Mouse (Mus musculus) c-Kit-positive CD71-positive TER-119-negative erythroid progenitor cells, embryonic 14.5 days (primary cell): ENCODE data around the gene Nrip3.

Experiments
- DNase-seq: peaks from one replicate; pipeline ENCODE4 v3.0.0-alpha.2; 2013; ENCODE audit warnings: low read depth

Nrip3 gene

DNA sequence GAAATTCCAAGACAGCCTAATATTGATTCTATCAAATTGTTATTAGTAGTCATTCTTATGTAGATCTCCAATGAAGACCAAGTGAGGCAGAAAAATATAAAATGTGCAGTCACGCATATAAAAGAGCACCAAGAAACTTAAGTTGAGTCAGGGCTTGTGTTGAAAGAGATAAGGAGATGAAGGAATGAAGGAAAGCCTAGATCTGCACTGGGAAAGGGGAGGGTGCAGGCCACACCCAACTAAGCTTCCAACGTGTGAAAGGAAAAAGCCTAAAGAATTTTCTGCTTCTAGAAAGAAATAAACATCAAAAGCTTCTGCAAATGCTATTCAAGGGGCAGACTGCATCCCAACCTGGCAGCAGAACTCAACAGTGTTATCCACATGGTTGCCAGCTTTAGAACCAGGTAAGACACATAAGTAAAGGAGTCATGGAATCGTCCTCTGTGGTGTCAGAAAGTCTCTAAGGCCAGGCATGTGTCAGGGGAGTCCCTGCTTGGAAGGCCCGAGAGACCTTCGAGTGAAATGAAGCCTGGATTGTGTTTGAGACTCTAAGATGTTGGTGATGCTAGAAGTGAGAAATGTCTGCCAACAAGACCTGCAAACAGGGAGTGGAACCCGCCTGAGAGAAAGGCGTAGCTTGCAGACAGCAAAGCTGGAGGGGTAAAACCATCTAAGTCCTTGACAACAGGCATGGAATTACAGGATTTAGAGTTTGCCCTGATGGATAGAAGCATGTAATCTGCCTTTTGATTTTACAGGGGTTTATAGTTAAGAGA is 14.1 kb downstream of the Nrip3 start:
- no peak for DNase-seq

DNA sequence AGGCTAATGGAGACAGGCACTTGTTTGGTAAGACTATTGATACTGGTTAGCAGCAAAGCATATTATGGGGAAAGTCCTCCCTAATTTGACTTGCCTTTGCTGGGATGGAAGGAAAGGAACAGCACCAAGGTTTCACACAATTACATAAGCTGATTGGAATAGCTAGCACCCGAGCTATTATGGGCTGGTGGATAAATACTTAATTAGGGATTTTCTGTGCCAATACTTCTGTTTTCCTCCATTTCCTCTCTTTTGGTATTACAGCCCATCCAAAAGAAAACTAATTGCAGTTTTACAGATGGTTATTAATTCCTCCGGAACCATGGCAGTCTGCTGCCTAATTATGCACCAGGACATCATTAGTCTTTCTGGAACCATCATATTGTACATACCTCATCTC is 17.8 kb downstream of the Nrip3 start:
- DNase-seq, result no peak

DNA sequence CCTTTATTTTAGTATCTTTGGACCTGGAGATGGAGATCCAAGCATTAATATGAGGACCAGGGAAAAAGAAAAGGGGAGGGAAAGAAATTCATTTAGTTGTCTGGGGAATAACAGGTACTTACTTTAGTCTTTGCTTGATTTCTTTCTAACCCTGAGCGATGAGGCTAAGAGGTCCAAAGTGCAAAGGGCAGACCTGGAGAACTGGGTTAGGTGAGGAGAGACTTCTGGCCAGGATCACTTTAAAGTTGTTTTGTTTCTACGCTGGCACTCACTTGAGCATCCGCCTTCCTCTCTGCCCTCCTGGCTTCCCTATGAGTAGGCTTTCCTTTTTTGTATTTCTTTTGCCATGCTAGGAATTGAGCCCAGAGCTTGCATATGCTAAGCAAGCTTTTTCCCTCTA is 25.5 kb downstream of the Nrip3 start:
- DNase-seq, result no peak

DNA sequence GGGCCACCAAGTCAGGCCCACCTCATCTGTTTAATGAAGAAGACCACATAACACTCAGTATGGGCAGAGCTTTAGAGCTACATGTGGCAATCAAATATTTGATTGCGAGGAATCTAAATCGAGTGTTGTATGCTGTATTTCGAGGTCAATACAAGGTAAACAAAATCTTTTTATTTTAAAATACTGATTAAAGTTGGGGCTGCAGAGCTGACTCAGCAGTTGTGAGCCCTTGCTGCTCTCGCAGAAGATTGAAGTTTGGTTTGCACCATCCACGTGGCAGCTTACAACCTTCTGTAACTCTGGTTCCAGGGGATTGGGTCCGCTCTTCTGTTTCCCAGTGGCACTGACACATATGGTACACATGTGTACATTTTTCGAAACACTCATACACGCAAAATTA is 27.8 kb downstream of the Nrip3 start:
- DNase-seq, result no peak

DNA sequence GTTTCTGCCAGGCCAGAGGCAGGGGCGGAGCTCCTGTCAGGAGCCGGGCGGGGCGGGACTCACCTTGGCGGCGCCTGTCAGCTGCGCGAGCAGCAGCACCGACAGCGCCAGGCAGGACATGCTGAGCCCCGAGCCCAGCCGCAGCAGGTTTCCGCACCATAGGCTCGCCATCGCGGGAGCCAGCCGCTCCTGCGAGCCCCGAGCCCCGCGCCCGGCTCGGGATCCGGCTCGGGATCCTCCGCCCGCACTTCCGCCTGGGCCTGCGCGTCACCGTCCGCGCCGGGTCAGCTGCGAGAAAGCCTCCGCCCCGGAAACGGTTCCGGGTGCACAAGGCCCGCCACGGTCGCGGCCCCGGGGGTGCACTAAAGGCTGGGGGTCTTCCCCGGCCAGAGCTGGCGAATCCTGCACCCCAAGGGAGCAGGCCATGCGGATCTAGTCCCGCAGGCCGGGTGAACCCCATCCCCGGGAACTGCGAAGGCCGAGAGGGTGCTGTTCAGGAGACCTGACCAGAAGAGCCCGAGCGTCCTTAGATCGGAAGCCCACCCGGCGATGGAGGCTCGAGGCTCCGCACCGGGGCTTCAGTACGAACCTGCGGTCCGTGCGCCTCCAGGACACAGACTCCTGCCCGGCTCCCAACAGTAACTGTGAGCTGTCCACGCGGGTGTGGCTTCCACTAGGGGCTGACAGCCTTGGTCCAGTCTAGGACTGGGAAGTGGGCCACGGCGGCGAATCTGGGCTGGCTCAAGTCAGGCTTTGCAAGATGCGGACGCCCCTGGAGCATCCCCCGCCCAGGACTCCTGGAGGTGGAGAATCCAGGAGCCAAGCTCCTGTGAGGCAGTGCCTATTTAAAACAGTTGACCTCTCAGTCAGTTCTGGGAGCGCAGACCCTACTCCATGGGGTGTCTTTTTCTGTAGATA is 29.6 kb downstream of the Nrip3 start, which contains the start of gene Tmem9b:
Gene Tmem9b (minus strand): TSS at position 868 of the 918 bp plus-strand sequence.
- DNase-seq, result no peak

DNA sequence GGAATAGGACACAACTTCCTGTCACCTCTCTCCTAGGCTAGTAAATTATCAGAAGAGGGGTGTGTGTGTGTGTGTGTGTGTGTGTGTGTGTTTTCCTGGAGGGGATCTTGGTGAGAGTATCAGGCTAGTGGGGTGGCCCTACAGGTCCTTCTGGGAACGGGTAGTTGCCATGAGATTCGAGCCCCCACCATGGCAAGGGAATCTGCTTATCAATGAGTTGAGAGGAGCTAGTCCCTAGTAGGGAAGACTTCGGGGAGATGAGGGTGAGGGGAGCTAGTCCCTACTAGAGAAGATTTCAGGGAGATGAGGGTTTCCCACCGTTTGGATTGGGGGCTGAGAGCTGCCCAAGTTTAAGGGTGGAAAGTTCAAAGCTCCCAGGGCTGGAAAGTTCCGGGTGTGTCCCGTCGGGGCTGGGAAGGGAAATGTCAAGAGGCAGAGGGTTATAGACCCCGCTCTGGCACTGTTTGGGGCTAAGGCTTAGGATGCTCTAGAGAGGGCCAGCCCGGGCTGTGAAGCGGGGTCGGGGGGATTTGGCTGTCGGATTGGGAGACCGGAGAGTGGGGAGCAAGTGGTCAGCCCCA is 30.3 kb downstream of the Nrip3 start:
- DNase-seq, result no peak

DNA sequence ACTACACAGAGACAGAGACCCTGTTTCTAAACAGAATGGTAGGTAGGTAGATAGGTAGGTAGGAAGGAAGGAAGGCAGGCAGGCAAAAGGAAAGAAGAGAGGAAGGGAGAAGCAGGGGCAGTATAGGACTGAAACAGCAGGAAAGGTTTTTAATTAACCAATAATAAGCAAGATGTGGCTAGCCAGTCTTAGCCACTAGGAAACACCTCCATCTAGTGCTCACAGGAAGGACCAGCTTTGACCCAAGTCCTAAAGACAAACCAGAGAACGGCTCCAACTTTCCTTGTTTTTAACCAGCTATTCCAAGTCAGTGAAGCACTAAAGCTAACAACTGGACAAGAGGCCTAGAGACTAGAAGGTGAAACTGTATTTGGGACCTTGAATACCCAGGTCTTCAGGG is 34.1 kb downstream of the Nrip3 start:
- no peak for DNase-seq

DNA sequence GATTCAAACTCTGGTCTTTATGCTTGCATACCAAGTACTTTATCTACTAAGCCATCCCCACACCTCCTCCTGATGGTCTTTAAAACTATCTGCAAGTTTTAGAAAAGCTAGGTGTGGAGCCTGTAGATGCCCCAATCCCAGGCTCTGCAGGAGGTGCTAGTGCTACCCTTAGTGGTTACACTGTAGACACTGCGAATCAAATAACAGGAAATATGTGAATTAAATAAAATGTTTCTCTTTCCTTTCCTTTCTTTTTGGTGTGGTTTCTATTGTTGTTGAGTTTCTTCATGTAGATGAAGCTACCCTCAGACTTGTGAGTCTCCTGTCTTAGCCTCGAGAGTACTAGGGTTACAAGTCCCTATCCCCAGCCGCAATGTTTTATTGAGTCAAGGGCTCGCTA is 40.1 kb downstream of the Nrip3 start:
- DNase-seq, result no peak

DNA sequence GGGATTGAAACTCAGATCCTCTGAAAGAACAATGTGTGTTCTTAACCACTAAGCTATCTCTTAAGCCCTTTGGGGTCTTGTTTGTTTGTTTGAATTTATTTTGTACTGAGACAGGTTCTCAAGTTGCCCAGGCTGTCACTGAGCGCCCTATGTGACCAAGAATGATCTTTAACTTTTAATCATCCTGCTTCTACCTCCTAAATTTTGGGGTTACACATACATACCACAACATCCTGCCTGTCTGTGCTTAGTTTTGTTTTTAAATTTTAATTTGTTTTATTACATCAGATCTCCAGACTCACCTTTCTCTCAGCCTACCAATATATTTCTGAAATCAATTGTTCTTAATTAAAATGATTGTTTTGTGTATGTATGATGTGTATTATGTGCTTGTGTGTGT is 40.8 kb downstream of the Nrip3 start:
- DNase-seq, result no peak

DNA sequence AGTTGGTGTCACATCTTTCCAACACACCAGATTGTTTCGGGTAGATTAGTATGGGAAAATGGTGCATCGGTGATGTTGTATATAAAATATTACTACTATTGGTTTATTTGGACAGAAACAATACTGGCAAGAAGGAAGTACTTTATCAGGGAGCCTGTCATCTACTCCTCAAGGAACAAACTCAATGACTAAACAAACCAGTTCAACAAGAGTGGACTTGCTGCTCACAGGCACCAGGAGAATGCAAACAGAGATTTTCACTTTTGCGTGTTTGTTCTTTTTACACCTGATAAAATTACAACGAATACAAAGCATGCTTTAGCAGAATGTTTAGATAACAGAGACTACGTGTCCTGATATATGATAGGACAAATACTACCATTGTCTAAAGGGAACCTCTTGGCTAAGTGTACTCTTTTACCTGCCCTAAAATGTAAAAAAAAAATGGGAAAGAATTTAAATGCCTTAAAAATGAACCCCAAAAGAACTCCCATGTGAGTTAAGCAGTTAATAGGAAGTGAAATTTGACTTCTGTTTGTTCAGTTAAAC is 41.9 kb downstream of the Nrip3 start:
- no peak for DNase-seq

DNA sequence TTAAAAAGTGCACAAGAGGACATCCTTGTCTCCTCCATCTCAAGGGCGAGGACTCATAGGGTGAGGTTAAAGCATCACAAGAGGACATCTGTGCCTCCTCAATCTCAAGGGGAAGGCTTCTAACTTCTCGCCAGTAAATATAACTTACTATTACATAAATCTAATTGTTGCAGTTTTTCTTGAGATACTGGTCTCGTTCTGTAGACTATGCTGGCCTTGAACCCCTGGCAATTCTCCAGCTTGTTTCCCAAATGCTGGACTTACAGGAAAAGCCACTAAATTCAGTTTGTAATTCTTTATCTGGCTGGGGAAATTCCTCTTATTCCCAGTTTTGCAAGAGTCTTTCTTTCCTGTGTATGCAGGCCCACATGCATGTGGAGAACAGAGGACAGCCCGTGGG is 47.0 kb downstream of the Nrip3 start:
- DNase-seq, result no peak

DNA sequence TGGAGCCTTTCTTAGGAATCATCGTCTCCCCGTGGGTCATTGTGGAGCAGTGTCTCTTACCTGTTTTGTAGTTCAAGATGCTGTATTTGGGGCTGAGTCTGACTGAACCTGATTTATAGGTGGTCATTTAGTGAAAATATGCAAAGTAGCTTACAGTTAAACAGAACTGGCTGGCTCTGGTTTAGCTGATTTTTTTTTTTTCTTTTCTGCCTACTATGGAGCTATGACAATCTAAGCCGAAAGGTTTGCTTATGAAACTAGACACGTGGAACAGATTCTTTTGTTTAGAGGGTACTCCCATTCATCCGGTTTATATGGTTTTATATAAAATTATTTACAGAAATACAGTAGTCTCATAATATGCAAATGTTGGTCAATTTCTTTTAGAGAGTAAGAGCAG is 50.2 kb downstream of the Nrip3 start, which contains the start of gene Ascl3:
Gene Ascl3 (minus strand): TSS at position 101 of the 400 bp plus-strand sequence.
- DNase-seq, result no peak

DNA sequence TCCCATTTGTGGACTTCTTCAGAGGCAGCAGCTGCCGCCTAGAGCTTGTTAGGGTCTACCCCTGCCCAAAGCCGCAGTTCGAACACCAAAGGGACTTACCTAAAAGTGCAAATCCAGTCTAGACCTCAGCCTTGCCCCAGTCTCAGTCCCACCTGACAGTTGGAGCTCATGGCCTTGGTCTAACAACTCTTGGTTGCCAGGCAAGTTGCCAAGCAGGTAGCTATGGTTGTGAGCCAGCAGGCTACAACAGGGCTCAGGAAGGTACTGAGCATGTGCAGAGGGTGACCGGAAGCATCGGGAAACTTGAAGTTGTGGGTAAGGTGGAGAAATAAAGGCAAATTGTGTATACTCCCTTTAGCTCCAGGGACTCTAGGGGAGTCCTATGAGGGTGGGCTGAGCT is 58.1 kb downstream of the Nrip3 start, which contains the start of gene BC051019:
Gene BC051019 (minus strand): TSS at position 154 of the 400 bp plus-strand sequence.
- no peak for DNase-seq

DNA sequence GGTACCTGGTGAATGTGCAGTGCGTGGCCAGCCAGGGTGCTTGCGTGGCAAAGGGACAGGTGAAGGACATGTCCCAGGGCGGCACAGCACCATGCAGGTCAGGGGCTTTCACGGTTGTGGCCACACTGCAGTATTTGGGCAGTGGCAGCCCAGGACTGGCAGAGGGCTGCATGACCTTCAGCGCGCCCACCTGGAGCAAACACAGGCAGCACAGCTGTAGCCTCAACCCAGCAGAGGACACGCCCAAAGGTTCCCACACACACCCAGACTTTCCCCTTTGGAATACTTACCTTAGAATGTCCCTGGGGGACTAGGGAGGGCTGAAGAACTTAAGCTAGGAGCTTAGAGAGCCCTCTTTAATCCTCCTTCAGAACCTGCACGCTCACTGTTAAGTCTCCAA is 58.7 kb downstream of the Nrip3 start:
- DNase-seq, result no peak

DNA sequence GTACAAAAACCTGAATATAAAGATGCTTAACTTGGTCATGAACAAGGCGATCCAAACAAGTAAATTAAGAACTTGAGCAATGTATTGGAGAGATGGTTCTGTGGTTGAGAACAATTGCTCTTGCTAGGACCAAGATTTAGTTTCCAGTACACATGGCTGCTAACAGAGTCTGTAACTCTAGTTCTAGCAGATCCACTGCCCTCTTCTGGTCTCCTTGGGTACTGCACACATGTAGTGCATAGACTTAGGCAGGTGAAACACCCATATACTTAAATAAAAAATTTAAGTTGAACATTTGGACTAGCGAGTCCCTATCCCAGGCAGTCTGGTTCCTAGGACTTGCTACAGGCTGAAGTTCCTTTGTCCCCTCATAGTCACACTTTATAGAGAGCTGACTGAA is 59.2 kb downstream of the Nrip3 start:
- DNase-seq, result peak; percentile 22

DNA sequence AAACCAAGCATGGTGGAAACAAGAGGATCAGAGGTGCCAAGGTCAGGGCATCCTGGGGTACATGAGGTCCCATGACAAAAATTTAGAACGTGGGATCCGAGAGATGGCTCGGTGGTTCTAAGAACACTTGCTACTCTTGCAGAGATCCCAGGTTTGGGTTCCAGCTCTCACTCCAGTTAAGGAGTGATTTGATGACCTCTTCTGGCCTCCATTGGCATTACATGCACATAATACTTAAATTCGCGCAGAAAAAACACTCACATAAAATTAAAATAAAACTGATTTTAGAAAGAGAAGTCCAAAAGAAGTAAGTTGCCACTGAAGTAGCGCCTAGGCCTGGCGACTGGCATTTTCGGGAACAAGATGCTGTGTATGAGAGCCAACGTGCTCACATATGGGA is 62.5 kb downstream of the Nrip3 start:
- peak; percentile 34 for DNase-seq

DNA sequence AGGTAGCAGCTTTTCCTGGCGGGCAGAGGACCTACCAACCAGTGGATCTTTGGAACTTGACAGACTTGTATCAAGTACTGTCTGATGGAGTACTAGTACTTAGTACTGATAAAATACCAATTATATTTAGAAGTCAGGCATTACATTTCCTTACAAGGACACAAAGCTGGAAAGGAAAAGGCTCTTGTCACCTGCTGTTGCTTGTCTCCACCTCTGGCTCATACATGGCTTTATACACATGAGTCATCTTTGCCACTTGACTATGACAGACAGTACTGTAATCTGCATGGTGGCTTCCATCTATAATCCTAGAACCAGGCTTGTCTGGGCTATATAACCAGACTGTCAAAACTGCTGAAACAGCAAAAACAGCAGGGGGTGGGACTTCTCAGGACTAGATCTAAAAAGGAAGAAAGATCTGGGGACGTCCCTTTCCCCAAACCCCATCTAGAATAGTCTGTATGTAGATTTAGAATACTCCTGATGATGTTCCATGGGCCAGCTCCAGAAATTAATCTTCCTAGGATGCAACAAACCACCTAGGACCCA is 68.3 kb downstream of the Nrip3 start:
- no peak for DNase-seq

DNA sequence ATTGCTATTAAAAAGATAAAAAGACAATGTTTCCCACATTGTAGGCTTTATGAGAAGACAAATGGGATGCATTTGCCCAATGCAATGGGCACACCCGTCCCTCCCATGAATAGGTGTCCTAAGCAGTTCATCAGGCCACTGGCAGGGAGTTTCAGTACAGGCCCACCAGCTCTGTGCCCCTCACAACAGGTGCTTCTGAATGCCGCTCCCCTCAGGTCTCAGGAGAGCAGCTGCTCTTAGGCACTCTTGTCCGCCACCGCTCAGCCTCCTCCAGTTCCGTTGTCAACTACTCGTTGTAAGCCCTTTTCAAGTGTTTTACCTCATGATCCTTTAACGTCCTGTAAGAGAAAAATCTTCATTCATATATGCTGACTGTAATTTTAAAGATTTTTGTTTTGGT is 69.6 kb downstream of the Nrip3 start:
- DNase-seq, result no peak

DNA sequence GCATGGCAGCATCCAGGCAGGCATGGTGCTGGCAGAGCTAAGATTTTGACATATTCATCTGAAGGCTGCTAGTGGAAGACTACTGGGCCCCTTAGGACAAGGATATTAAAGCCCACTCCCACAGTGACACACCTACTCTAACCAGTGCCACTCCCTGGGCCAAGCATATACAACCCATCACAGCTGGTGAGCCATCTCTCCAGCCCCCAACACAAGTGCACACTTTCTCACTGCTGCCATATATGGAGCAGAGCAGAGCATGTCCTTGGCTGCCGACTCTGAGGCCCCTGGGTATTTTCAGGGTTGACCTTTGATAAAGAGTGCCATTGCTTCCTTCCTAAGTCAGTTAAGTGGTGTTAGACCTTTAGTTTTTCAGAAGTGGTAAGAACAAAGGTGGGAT is 71.8 kb downstream of the Nrip3 start:
- no peak for DNase-seq

DNA sequence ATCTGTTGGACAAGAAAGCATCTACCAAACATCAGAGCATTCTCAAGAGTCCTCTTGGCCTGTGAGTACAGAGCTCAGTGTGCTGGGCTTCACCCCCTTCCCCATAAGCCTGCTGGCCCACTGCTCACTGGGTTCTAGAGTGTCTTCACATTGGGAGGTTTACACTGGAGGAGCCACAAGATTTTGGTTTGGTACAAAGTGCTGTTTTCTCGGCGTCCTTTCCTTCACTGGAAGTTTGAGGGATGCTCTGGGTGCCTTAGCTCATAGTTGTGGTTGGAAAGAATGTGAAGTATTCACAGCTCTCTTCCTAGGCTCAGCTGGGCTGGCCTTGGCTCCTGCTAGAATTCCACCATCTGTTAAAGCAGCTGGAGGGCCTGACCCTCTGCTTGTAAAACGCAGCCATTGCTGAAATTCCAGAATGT is 72.9 kb downstream of the Nrip3 start:
- no peak for DNase-seq
